Mouse (Mus musculus) CH12.LX (cell line): ENCODE measurements around the gene Necap2.

Source experiments
- BHLHE40 ChIP-seq: IDR thresholded peaks from 2 replicates; pipeline ENCODE4 v1.6.1; 2011; ENCODE audit warnings: mild to moderate bottlenecking, low read depth, low read length, improper control_type of control experiment
- CTCF ChIP-seq, 2 experiments: IDR thresholded peaks in 1 of 2; conservative IDR thresholded peaks in 1 of 2; 2 replicates each; pipeline ENCODE4 v1.5.1; 2011 to 2012; ENCODE audit warnings: low read depth in 2 of 2, low read length in 2 of 2, improper control_type of control experiment in 1 of 2, inconsistent platforms in 1 of 2, mild to moderate bottlenecking in 1 of 2, moderate library complexity in 1 of 2
- HCFC1 ChIP-seq: IDR thresholded peaks from 2 replicates; pipeline ENCODE4 v1.6.1; 2012; ENCODE audit warnings: low read depth, mild to moderate bottlenecking, inconsistent platforms, low read length, improper control_type of control experiment
- KAT2A ChIP-seq: IDR thresholded peaks from 2 replicates; pipeline ENCODE4 v1.6.1; 2012; ENCODE audit warnings: low read length, improper control_type of control experiment, inconsistent platforms; ENCODE audit not compliant: insufficient replicate concordance
- MAZ ChIP-seq: IDR thresholded peaks from 2 replicates; pipeline ENCODE4 v1.6.1; 2012; ENCODE audit warnings: low read depth, mild to moderate bottlenecking, inconsistent platforms, low read length, improper control_type of control experiment, moderate library complexity
- MEF2A ChIP-seq: IDR thresholded peaks from 2 replicates; pipeline ENCODE4 v1.6.1; 2014; ENCODE audit warnings: low read depth, mild to moderate bottlenecking, inconsistent platforms, low read length, improper control_type of control experiment, borderline replicate concordance
- MXI1 ChIP-seq: IDR thresholded peaks from 2 replicates; pipeline ENCODE4 v1.6.1; 2011; ENCODE audit warnings: mild to moderate bottlenecking, low read depth, low read length, improper control_type of control experiment
- NELFE ChIP-seq: IDR thresholded peaks from 2 replicates; pipeline ENCODE4 v1.6.1; 2011; ENCODE audit warnings: low read depth, low read length, improper control_type of control experiment
- POLR2A ChIP-seq: IDR thresholded peaks from 2 replicates; pipeline ENCODE4 v1.6.1; 2011; ENCODE audit warnings: low read depth, mild to moderate bottlenecking, improper control_type of control experiment, low read length
- UBTF ChIP-seq: IDR thresholded peaks from 2 replicates; pipeline ENCODE4 v1.6.1; 2012; ENCODE audit warnings: low read depth, mild to moderate bottlenecking, inconsistent platforms, low read length, improper control_type of control experiment, moderate library complexity

DNA sequence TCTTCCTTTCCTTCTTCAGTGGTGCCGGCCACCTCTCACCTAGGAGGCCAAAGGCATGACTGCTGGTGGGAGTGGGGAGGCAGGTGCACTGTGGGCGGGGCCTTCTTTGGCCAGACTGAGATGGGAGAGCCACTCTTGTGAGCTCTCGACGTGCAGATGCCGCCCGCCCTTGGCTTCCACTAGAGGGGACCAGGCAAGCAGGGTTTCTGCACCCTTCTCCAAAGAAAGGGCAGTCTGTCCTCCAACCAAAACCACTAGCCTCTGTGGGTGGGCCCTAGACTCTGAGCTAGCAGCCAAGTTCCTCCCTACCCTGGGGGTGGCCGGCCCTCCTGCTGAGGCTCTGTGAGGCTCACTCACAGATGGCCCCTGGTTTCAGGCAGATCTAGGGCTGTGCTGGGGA lies 35.7 kb upstream of the Necap2 start:
- no peak for TF ChIP-seq POLR2A
- no peak for TF ChIP-seq MEF2A
- no peak for TF ChIP-seq CTCF (conservative IDR thresholded peaks at IDR 0.05 in 1 of 2, IDR thresholded peaks at IDR 0.05 in 1 of 2; ENCODE audit: low read depth in 2 of 2, low read length in 2 of 2)
- no peak for TF ChIP-seq UBTF
- no peak for TF ChIP-seq HCFC1
- TF ChIP-seq MAZ = no peak
- TF ChIP-seq MXI1 = no peak
- no peak for TF ChIP-seq BHLHE40
- no peak for TF ChIP-seq NELFE
- TF ChIP-seq KAT2A = no peak
